Mouse (Mus musculus) fat pad, adult 2 months (tissue): ENCODE measurements around the gene Cnksr3.
A peak's percentile ranks its signal among the peaks of the same experiment; 100 is the strongest.

Experiments used
- DNase-seq: peaks from one replicate; pipeline ENCODE4 v3.0.0-alpha.2; 2011; ENCODE audit warnings: low read depth, low spot score; ENCODE audit errors: extremely low read depth

Cnksr3 gene

GRCm38 (mm10) chr10:7196668-7197400 lies 15.2 kb downstream of the Cnksr3 start:
- DNase-seq = no peak

DNA sequence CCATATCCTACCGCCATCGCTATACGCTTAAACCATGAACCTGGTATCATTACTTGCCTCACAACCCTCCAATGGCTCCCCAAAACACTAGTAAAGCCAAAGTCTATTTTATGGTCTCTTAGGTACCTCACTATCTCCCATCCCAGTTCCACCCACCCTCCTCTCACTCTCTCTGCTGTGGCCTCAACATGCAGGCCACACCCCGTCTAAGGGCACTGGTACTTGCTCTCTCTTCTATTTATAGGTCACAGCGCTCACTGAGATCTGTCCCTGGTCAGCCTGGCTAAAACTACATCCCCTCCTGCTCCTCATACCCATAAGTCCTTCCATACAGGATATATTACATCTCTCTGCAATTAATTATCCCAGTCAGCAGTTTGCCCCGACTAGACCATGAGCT lies 16.1 kb downstream of the Cnksr3 start:
- DNase-seq = no peak

DNA sequence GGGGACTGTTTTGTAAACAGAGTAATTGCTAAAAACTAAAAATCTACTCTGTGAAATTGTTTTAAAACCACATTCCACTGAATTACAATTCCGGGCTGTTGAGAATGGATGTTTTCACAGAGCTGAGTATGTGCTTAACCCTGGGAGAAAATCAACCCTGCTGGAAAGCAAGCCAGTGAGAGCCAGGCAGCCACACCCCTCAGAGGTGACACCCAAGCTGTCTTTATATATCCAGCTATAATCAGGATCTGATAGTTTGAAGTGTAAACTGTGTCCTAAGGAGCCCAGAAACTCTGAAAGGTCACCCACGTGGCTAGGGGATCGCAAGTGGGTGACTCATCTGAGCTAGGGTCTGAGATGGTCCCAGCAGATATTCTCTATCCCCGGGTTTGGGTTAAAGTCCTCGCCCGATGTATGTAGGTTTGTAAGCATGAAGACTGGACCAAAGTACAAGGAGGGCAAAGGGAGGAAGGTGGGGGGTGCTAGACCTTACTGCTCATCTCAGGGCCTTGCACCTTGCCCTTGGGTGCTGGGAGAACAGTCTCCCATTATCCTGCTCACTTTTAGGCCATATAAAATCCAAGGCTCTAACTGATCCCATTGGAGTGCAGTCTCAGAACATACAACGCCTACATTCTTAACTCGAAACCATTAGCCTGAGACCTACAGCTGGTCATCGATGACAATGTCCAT lies 20.2 kb downstream of the Cnksr3 start:
- DNase-seq = no peak

DNA sequence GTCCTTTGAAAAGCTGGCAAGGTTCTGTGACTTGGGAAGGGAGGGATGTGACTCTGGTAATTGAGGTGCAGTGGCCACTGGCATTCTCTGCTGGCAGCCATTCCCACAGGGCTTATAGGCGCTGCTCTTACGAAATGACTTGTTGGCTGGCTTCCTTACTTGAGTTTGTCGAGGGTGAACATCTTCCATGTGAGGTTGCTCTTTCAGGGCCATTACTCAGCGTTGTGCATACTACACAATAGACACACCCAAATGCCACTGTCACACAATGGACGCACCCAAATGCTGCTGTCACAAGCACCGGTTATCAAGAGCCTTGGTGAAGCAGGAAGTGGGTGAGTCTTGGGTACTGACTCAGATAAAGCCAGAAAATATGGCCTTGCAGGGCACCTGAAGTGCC lies 22.8 kb downstream of the Cnksr3 start:
- DNase-seq = no peak

DNA sequence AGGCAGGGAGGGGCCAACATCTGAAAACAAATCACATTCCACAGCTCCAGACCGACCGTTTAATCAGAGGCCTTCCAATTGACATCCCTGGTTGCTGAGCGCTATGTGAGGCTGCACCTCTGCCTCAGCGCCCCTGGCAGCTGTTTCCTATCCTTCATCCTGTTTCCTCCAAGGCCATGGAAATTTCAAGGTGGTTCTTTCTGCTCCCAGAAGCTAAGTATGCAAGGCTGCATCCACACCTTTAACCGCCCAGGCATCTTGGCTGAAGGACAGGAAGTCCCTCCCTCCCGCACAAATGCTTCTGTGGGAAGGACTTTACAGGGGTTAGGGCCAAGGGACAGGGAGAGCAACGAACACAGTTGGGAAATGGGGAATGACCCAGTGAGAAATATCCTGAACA lies 24.2 kb downstream of the Cnksr3 start:
- DNase-seq = no peak

DNA sequence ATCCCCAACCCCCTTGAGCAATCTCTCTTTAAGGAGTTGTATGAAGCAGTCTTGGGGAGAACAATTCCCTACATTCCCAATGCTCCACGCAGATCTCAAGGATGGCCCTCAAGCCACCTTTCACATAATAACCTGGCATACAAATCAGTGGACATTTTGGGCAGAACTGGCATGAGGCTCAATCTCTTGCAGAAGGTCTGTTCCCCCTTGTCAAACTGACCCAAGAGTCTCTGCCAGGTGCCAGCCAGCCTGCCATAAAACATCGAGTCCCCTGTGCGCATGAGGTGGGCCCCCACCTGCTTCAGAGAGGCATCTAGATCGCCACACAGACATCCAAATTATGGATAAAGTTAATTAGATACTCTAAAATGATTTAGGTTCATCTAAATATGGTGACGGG lies 25.0 kb downstream of the Cnksr3 start:
- no peak for DNase-seq

- no peak for DNase-seq
Observed at GRCm38 (mm10) chr10:7186018-7186417, 26.0 kb downstream of the Cnksr3 start.

GRCm38 (mm10) chr10:7183171-7183631 lies 28.8 kb downstream of the Cnksr3 start:
- DNase-seq = no peak

- DNase-seq = no peak
Observed at GRCm38 (mm10) chr10:7182555-7183170, 29.4 kb downstream of the Cnksr3 start.

DNA sequence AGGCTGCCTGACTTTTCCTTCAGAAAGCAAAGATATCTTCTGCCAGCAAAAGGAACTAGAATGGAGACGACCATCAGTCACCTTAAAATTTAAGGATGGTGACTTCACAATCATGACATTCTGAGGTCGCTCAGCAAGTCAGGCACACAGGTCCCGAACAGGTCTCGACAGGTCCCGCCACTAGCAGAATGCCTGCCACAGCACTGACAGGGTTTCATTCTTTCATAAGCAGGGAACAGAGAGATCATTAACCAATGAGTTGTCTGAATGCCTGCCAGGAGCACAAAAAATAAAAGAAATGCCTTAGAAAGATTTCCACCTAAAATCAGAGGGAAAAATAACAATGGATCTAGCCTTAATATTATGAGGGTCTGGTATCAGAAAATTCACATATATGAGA lies 31.7 kb downstream of the Cnksr3 start:
- DNase-seq = no peak

- DNase-seq = no peak
Observed at GRCm38 (mm10) chr10:7178571-7178970, 33.5 kb downstream of the Cnksr3 start.

DNA sequence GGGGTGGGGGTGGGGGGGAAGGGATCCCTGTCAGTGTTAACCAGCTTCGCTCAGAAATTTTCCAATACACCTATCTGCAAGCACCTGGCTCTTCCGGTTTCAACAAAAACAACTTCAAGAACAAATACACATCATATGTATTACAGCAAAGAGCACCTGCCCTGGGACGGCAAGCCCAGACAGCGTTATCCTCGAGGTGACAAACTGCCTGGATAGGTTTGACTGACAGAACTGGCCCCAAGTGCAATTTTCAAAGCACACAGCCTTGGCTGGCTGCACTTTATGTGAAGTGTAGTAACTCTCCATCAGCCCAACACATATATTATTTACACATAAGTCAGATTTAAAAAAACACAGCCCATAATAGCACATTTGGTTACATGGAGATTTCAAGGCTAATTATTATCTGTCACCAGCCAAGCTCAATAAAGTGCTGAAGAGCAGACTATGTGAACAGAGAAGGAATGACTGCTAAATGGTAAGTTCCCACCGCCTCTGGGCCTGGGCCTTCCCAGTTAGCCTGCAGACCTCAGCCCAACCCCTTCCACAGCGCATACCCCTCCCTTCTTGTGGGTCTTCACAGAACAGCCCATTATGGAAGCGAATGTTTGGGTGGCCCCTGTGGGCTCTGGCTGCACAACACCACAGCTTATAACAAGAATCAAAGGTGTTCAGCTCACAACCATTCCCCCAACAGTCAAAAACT lies 35.7 kb downstream of the Cnksr3 start:
- peak; percentile 77 for DNase-seq

GRCm38 (mm10) chr10:7174480-7174879 lies 37.6 kb downstream of the Cnksr3 start:
- no peak for DNase-seq

DNA sequence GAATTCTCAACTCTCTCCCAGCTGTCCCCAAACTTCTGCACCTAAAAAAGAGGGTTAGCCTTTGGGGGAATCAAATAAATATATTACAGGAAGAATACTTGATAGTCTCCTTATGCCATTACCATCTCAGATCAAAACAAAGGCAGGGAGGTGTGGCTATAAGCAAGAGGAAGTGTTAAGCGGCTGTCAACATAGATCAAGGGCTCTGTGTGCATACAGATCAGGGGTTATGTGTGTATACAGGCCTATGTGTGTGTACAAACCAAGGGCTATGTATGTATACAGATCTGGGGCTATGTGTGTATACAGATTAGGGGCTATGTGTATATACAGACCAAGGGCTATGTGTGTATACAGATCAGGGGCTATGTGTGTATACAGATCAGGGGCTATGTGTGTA lies 38.9 kb downstream of the Cnksr3 start:
- no peak for DNase-seq

GRCm38 (mm10) chr10:7170434-7170833 lies 41.6 kb downstream of the Cnksr3 start:
- no peak for DNase-seq

GRCm38 (mm10) chr10:7163031-7163430 lies 49.0 kb downstream of the Cnksr3 start:
- no peak for DNase-seq

DNA sequence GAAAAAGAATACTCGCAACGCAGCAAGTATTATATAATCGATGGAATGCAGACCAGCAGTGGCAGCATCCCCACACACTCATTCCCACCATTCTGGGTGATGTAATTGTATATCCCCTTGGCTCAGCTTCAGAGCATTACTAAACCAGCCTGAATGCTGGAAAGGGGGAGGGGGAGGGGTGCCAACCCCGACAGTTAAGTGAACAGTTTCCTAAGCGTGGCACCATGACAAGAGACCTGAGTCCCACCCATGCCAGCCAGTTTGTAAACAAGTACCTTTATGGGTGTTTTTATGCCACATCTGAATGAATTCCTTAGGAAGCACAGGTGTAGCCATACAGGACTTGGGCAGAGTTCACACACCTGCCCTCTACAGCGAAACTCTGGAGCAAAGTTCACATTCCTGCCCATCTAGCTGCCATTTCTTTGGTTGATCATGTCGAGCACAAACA lies 53.0 kb downstream of the Cnksr3 start:
- no peak for DNase-seq

- no peak for DNase-seq
Observed at GRCm38 (mm10) chr10:7158285-7159060, 53.6 kb downstream of the Cnksr3 start.

DNA sequence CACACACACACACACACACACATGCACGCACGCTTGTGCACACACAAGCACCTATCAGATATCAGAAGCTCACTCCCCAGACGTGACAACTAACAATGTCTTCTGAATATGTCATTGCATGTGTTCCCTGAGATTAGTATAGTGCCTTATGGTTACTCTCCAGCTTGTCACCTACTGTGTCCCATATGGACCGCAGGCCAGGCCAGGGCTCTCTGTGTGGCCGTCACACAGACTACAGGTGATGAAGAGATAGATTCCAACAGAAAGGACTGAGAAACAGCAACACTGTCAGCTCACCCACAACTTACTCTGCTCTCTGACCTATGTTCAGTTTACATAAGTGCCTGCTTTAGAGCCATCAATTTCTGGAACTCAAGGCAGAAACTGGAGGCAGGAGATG lies 57.2 kb downstream of the Cnksr3 start:
- DNase-seq = no peak

- no peak for DNase-seq
Observed at GRCm38 (mm10) chr10:7152926-7153325, 59.1 kb downstream of the Cnksr3 start.
